Mouse (Mus musculus): ENCODE measurements around the gene Serf2.

Serf2 gene

DNA sequence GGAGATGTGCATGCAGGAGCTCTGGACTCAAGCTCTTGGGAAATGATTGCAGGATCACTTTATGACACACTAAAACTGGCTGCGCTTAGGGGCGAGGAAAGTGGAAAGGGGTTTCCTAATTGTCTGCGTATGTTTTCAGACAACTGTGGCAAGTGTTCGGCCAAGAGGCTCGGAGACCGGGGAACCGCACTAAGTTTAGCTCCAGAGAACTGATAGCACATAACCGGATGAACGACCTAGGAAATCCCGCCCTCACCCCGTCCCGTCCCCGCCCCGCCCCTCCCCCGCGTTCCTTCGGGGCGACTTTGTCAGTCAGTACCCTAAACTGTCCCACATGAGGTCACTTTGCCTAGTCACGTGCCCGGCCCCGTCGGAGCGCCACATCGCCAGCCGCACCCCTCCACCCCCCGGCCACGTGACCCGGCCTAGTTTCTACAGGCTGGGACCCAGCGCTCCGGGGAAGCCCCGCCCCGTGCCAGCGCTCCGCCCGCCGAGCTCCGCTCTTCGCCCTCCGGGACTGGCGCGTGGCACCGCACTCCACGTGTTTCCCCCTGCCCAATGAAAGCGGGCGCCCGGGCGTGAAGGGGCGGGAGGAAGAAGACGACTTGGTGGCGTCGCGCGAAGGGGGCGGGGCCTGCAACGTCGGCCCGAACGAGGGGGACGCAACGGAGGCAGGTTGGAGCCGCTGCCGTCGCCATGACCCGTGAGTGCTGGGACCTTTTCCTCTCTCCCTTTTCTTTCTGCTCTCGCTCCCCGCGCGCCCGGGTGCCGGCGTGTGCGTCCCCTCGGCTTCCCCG, at the start of gene Serf2:
TSS of gene Serf2 (plus strand) at position 457 of the 797 bp plus-strand sequence.
- in situ Hi-C loops (cut with MseI, MboI), result no loop called here

DNA sequence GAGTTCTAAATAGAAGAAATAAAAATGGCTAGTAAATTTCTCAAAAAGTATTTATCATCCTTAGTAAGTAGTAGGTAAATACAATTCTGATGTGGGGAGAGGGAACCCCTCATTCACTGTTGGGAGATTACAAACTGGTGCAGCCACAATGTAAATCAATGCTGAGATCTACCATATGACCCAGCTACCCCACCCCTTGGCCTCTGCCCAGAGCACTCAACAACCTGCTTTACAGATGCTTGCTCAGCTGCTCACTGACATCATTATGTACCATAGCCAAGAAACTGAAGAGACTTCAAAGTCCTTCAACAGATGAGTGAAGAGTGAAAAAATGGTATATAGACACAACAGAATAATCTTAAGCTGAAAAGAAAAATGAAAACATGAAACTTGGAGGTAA, 45.7 kb upstream of the Serf2 start:
- in situ Hi-C loops (cut with MseI, MboI), result no loop called here

DNA sequence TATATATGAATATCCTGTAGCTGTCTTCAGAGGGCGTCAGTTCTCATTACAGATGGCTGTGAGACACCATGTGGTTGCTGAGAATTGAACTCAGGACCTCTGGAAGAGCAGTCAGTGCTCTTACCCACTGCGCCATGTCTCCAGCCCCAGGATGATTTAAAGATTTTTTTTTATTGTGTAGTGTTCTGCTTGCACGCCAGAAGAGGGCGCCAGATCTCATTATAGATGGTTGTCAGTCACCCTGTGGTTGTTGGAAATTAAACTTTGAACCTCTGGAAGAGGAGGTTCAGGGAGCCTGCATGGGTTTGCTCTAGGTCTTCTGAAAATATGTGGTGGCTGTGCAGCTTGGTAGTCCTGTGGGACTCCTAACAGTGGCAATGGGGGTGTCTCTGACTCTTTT, 40.8 kb upstream of the Serf2 start:
- in situ Hi-C loops (cut with MseI, MboI), result no loop called here

DNA sequence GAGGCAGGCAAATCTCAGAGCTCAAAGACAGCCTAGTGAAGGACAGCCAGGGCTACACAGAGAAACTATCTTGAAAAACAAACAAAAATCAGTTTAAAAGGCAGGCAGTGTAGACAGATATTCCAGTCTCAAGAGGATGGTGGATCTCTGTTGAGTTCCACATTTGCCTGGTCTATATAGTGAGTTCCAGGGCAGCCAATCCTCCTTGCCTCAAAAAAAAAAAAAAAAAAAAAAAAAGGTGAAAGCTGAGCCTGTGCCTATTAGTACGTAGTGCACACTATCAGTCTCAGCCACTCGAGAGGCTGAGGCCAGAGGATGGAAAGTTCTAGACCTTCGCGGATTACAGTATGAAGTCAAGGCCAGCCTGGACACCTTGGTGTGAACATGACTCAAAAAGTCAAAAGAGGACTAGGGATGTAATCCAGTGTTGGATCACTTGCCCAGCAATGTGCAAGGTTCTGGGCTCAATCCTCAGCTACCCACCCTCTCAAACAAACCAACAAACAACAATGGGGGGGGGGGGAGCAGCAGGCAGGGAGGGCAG, 36.1 kb upstream of the Serf2 start:
- in situ Hi-C loops (cut with MseI, MboI), result no loop called here

DNA sequence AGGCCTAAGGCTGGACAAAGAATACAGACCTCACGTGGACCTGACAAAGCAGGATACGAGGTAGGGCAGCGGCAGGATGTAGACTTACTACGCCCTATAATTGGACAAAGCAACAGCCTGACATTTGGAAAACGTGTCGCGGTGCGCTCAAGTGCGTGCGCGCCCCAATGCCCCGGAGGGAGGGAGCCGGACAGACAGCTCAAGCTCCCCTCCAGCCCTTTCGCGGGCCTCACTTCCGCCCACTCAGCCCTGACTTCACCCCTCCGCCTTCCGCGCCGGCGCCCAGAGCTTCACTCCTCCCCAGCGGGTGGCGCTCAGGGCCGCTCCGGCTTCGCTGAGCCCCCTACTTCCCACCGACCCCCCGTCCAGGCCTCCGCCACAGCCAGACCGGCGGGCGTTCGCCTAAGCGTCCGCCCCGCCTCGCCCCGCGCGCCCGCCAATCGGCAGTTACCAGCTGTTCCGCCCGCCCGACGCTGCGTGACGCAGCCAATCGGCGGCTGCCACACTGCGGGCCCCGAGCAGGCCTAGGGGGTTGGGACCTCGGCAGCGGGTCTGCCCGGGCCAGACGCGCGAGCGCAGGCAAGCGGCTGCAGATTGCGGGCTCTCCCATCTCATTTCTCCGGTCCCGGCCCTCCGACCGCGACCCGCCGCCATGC, 35.5 kb upstream of the Serf2 start, which contains the start of the genes Pdia3 and Catsper2:
TSS of gene Pdia3 (plus strand) at position 389 of the 656 bp plus-strand sequence.
TSS of gene Catsper2 (minus strand) at position 406 of the 656 bp plus-strand sequence.
- in situ Hi-C loops (cut with MseI, MboI), result no loop called here

DNA sequence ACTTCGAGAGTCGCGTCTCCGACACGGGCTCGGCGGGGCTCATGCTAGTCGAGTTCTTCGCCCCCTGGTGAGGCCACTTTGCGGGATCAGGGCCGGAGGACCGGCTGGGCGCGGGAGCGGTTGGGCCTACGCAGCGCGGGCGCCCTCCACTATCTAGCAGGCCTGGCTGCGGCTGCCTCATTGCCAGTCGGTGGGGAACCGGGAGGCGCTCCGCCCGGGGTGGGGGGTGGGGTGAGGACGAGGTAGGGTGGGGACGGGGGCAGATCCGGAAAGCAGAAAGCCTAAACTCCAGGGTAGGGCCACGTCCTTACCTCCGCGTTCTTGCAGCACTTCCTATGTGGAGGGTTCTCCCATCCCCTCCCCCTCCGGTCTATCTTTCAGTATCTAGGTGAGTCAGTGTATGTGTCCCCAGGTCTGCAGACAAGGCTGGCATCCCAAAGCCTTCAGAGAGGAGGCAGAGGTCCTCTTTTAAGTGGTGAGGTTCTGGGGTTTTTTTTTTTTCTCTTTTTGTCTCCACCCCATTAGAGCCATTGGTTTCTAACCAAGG, 34.8 kb upstream of the Serf2 start:
- in situ Hi-C loops (cut with MseI, MboI), result no loop called here

DNA sequence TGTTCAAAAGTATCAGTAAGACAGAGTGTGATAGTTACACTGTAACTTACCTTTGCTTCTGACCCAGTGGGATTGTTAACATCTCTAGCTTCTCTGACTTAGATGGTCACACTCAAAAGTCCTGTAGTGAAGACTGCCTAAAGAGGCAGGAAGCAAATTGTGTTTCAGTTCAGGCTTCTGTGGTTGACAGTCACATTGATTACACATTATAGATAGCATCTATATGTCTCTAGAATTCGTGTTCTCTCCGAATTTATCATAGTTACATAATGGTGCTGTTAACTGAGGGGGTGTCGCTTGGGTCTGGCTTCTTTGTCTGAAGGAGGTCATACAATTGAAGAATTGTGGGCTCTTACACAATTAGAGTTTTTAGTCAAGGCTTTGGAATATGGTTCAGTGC, 33.9 kb upstream of the Serf2 start:
- in situ Hi-C loops (cut with MseI, MboI), result no loop called here

DNA sequence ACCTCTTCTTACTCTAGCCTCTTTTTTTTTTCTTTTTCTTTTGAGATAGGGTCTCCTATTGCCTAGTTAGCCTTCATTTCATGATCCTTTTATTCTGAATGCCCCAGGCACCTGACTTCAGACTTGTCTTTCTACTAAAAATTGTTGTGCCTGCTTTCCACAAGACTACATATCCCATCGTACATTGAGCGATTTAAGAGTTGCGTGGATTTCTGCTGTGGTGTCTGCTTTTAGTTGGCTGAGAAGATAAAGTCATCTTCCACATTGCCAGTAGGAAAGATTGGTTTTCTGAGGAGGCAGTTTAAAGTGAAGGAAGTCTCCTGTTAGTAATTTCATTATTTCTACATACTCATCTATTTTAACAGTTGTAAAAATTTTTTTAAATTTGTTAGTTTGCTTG, 33.4 kb upstream of the Serf2 start:
- in situ Hi-C loops (cut with MseI, MboI), result no loop called here

DNA sequence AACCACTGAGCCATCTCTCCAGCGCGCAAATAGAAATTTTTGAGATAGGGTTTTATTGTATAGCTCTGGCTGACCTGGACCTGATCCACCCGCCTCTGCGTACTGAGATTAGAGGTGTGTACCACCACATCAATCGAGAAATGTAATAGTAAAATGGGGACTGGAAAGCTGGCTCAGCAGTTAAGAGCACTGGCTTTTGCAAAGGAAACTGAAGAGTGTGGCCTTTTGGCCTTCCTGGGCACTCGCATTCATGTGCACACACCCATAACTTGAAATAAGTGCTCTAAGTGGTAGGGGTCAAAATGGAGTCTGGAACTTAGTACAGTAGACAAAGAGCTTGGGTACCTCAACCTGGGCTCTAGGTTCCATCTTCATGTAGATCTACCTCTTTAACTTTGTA, 32.6 kb upstream of the Serf2 start:
- in situ Hi-C loops (cut with MseI, MboI), result no loop called here

DNA sequence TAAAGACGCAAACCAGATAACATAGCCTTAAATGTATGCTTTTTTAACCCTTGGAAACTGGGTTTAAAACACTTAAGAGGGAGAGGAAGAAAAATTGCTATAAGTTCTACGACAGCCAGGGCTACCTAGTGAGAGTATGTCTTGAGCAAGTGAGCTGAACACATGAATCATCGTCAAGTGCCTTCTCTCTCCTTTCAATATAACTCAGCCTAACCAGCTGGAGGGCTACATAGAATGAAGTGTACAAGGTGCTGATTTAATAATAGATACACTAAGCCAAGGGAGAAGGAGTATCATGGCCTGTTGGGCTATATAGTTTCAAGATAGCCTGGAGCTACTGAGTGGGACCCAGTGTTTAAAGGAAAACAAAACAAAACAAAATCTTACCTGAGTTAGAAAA, 30.5 kb upstream of the Serf2 start:
- in situ Hi-C loops (cut with MseI, MboI), result no loop called here

DNA sequence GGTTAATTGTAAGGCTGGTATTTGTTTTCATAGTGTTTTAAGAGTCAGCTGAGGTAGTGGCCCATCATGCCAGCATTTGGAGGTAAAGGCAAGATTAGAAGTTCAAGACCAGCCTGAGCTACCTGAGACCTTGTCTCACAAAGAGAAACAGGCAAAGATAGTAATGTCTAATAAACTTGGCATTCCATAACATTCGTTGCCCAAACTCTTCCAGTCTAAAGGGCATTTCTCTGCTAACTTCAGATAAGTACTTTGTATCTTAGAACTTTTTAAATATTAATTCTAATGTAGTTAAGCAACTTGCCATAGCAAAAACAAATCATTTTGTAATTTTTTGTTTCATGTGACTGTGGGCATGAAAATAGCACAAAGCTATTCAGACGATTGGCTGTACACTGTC, 25.8 kb upstream of the Serf2 start:
- in situ Hi-C loops (cut with MseI, MboI), result no loop called here

DNA sequence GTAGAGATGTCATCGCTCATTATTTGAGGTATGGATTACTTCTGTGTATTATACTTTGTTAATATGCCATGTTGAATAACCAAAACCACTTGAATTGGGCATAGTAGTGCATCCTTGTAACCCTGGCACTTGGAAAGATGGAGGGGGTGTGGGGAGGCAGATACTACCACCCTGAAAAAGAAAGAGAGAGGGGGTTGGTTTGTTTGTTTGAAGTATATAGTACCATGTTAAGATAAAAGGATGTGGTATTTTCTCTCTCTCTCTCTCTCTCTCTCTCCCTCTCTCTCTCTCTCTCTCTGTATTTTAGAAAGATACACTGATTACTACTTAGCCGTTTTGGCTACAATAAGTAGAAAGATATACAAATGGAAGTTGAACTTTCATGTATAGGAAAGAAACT, 23.1 kb upstream of the Serf2 start:
- in situ Hi-C loops (cut with MseI, MboI), result no loop called here

DNA sequence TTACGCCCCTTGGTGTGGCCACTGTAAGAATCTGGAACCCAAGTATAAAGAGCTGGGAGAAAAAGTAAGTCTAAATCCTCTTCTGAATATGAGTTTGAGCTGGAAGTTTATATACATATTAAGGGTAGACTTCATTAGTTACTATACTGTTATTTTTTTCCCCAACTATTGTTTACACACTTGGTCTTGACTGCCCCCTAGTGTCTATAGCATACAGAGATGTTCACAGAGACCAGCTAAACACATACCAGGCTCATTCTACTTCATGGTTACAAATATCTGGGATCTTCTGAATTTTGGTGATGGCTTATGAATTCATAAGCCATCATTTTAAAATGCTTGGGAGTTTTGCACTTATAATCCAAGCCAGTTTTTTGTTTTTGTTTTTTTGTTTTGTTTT, 14.1 kb upstream of the Serf2 start:
- in situ Hi-C loops (cut with MseI, MboI), result no loop called here

DNA sequence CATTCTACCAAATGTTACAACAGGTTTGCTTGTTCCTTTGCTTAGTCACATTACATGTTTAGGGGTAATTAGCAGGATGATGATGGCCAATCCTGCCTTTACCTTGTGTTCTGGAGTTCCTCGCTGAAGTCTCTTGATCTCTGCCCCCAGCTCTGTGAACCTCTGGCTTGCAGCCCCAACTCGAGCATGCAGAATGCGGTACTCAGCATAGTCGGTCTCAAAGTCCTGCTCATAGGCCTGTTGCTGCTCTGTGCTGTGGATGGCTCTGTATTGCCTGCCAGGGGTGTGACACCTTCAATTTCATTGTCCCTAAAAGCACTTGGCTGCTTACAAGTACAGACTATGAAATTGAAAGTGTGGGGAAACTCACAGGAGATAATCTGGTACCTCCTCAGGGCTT, 9.2 kb upstream of the Serf2 start:
- in situ Hi-C loops (cut with MseI, MboI), result no loop called here

DNA sequence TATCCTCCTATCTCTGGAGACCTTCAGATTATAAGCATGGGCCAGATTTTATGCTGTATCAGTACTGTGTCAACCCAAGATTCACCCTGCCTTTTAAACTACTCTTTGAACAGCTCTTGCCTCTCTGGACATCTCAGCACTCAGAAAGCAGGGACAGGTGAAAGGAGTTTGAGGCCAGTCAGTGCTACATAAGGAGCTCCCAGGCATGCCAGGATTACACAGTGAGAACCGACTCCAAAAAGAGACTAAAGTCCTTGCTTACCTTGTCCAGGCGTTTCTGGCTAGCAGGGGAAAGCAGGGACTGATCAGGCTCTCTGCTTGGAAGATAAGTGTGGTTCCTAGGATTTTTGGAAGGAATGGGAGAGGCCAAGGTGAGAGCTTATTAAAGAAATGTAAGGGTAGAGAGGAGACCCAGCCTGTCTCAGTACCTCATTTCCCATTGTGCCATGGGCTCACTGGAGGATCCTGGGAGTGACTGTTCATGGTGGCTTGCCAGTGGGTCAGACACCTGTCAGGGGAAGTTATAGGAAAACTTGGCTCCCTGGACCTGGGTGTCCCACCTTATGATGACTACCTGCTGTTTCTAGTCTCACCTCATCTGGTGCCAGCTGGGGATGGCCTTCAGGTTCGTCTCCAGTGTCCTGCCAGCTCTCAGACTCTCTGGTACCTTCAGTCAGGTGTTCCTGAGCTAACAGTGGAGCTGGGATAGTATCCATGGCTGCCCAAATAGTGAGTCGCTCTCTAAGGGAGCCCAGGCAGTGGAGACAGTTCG, 8.0 kb upstream of the Serf2 start:
- in situ Hi-C loops (cut with MseI, MboI), result no loop called here

DNA sequence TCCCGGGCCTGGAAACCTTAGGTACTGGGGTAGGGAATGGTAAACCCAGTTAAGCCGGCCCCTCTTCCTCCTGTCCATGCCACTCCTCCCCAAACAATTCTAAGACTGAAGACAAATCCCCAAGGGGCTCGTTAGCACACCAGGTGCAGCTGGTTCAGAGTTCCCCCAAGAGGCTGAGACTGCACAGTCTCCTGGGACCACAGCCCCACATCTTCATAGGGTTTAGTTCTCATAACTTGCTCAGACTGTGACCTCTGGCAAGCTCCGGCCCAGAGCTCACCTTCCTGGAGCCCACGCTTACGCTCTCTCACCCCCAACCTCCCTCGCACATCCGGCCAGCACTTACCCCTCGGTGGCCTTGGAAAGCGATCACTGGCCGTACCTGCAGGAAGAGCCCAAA, 7.2 kb upstream of the Serf2 start:
- in situ Hi-C loops (cut with MseI, MboI), result no loop called here

DNA sequence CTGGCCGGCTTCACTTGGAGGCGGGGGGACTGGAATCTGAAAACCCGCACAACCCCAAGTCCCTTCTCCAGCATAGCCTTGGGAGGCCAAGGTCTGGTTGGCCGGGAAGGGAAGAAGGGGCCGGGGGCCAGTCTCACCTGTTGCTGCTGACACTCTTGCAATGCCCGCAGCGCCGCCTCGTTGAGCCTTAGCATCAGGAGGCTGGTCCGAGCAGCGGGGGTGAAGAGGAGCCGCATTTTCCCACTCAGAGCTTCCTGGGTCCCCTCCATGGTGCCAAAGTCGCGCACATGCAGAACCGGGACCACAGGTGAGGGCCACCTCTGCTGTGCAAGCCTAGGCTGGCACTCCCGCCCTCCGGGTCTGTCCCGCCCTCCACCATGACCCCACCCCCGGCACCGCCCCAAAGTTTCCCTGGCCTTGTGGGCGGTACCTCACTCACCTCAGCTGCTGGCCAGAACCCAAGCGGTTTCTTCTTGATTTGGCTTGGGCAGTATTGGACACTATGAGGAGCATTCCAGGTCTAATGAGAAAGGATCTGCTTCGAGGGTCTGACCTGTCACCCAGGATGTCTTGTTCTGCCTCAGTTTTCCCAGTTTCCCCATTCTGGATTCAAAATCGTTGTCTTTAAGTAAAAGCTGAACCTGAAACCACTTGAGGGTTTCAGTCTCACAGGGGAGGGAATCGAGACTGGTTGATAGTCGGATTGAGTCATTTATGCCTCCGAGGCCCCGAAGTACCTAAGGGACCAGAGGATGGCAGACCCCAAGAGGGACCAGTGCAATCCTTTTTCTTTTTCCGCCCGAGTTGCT, 6.5 kb upstream of the Serf2 start:
- in situ Hi-C loops (cut with MseI, MboI), result no loop called here

DNA sequence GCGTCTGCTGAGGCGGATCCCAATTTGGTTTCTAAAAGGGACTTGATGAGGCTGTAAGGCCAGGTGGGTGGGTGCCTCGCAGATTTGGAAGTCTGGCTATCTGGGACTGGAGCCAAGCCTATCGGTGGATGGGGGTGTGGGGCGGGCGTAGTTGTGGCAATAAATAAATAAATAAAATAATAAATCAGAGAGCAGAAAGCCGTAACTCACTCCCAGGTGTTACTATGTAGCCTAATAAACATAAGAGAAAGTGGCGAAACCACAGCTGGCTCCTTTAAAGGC, 6.0 kb upstream of the Serf2 start:
- in situ Hi-C loops (cut with MseI, MboI), result no loop called here

DNA sequence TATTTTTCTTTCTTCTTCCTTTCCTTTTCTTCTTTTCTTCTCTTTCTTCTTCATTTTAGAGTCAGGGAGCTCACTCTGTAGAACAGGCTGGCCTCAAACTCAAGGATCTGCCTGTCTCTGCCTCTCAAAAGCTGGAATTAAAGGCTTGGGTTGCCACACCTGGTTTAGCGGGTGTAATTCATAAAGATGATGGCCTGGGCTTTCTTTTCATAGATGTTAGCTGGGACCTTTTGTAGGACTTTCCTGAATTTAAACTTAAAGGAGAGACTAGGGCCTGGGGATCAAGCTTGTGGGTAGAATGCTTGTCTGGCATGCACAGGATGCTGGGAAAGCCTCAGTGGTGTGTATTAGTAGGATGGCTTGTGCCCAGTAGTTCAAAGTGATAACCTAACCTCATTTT, 4.8 kb upstream of the Serf2 start, which contains the start of gene Ell3:
TSS of gene Ell3 (minus strand) at position 101 of the 400 bp plus-strand sequence.
- in situ Hi-C loops (cut with MseI, MboI), result no loop called here

DNA sequence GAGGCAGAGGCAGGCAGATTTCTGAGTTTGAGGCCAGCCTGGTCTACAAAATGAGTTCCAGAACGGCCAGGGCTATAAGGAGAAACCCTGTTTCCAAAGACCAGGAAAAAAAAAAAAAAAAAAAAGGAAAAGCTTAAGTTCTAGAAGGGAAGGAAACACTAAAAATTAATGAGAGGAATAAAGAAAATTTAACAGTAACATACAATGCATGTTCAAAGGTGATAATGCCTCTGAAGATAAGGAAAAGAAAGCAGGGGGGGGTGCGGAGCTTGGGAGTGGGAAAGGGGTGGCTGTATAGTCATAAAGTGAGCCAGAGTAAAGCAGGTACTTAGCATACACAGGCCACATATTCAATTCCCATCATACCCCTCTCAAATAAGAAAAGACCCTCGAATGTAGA, 3.9 kb upstream of the Serf2 start:
- in situ Hi-C loops (cut with MseI, MboI), result no loop called here

DNA sequence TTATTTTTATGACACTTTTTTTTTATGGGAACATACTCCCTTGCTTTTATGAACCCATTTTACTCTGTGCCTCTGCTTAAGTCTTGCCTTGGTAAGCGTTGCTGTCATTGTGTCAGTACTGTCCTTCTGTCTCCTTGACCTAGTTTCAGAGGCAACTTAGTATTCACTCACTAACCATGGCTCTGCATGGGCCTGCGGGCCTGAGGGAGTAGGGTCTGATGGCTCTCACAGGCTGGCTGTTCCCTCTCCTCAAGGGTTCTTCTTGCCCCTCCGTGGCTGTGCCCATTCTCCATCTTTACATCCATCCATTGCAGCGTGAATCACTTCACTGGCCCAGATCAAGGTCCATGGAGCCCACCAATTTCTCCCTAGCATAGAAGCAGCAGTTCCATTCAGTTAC, 2.5 kb upstream of the Serf2 start:
- in situ Hi-C loops (cut with MseI, MboI), result no loop called here
